Mouse (Mus musculus) stomach, embryonic 14.5 days (tissue): Measurements from ENCODE around the gene Ern1. TPM values are rescaled to one million over a fixed set of nuclear protein-coding genes. Genes with fewer than 3 reads are reported as not detected.

ENCODE experiments used
- ATAC-seq: fragments of 200-750 bp; cut with Nextera tagmentation; 2 replicates; pipeline ENCODE4 v1.8.0; 2017; ENCODE audit warnings: low read depth, moderate TSS enrichment; ENCODE audit not compliant: insufficient number of reproducible peaks, insufficient read depth, low FRiP score
- H3K27ac ChIP-seq: fragments of 300-500 bp; sonication (generic); 2 replicates; pipeline ENCODE4 v1.5.1; 2014; ENCODE audit warnings: mild to moderate bottlenecking, low read length, moderate library complexity, mixed read lengths
- H3K27me3 ChIP-seq: fragments of 300-500 bp; sonication (generic); 2 replicates; pipeline ENCODE4 v1.6.1; 2014; ENCODE audit warnings: low read length, control low read depth, mixed read lengths; ENCODE audit not compliant: control insufficient read depth, insufficient read depth
- H3K36me3 ChIP-seq: fragments of 300-500 bp; sonication (generic); 2 replicates; pipeline ENCODE4 v1.6.1; 2014; ENCODE audit warnings: mild to moderate bottlenecking, control low read depth, low read length, moderate library complexity, mixed read lengths; ENCODE audit not compliant: control insufficient read depth, insufficient read depth
- H3K4me1 ChIP-seq: fragments of 300-500 bp; sonication (generic); 2 replicates; pipeline ENCODE4 v1.6.1; 2014; ENCODE audit warnings: low read length, control low read depth, mixed read lengths; ENCODE audit not compliant: control insufficient read depth, insufficient read depth
- H3K4me2 ChIP-seq: fragments of 300-500 bp; sonication (generic); replicated peaks from 2 replicates; pipeline ENCODE4 v1.6.1; 2014; ENCODE audit warnings: low read depth, low read length, control low read depth
- H3K4me3 ChIP-seq: fragments of 300-500 bp; sonication (generic); 2 replicates; pipeline ENCODE4 v1.5.1; 2014; ENCODE audit warnings: low read depth, low read length, control low read depth
- H3K9ac ChIP-seq: fragments of 300-500 bp; sonication (generic); replicated peaks from 2 replicates; pipeline ENCODE4 v1.6.1; 2014; ENCODE audit warnings: low read depth, mild to moderate bottlenecking, control low read depth, low read length, moderate library complexity, mixed read lengths
- H3K9me3 ChIP-seq: fragments of 300-500 bp; sonication (generic); 2 replicates; pipeline ENCODE4 v1.6.1; 2016; ENCODE audit warnings: low read depth, low read length, control low read depth; ENCODE audit not compliant: control insufficient read depth
- WGBS: fragments of 180-500 bp; shearing (Covaris S2); extraction: QIAGEN DNeasy Blood & Tissue Kit; methylation state at CpG from one replicate; pipeline ENCODE4 v1.1.7; 2014; 5-methylcytosine and 5-hydroxymethylcytosine counted together
- polyA plus RNA-seq: library from polyadenylated mRNA; unstranded; fragments of >200 nt; fragmentation: Nextera tagmentation; extraction: Ambion mirVana; gene quantifications from 2 replicates; pipeline ENCODE4 v1.2.1, GENCODE M21; 2014

The Ern1 gene
- polyA plus RNA-seq, 1 experiment from 2014 or later = 7.6 TPM

- H3K4me1 ChIP-seq = no peaks in the 10 kb centered on the region
- no peak overlapping the region for H3K4me3 ChIP-seq
- no peaks in the 10 kb centered on the region; the same call in 1 of the 2 replicates for H3K36me3 ChIP-seq
- no peaks in the 10 kb centered on the region for H3K9me3 ChIP-seq
- H3K27ac ChIP-seq = no peak overlapping the region
- no peaks in the 10 kb centered on the region for H3K27me3 ChIP-seq
- H3K9ac ChIP-seq = no peak overlapping the region
- no peak overlapping the region for H3K4me2 ChIP-seq
- WGBS = 89% methylated on average over 14 of the region's 14 CpGs
- no peak for ATAC-seq
Observed at GRCm38 (mm10) chr11:106511236-106512005, 23.8 kb upstream of the Ern1 start.

- WGBS = 88% methylated on average over 7 of the region's 7 CpGs
- Histone ChIP-seq H3K9ac (no peak overlapping the region), H3K4me3 (no peak overlapping the region), H3K9me3 (no peaks in the 10 kb centered on the region), H3K36me3 (no peaks in the 10 kb centered on the region; the same call in 1 of the 2 replicates), H3K27me3 (no peaks in the 10 kb centered on the region), H3K4me1 (no peaks in the 10 kb centered on the region), H3K27ac (no peak overlapping the region), H3K4me2 (no peak overlapping the region)
- ATAC-seq = no peak
Observed at GRCm38 (mm10) chr11:106507638-106508037, 20.0 kb upstream of the Ern1 start.

GRCm38 (mm10) chr11:106506211-106506610, 18.6 kb upstream of the Ern1 start:
- 90% methylated on average over 6 of the region's 6 CpGs for WGBS
- no peaks in the 10 kb centered on the region; the same call in 1 of the 2 replicates for H3K36me3 ChIP-seq
- H3K4me2 ChIP-seq = no peak overlapping the region
- ATAC-seq = no peak
- no peak overlapping the region for H3K9ac ChIP-seq
- H3K9me3 ChIP-seq = no peaks in the 10 kb centered on the region
- H3K27me3 ChIP-seq = no peaks in the 10 kb centered on the region
- no peak overlapping the region for H3K4me3 ChIP-seq
- H3K4me1 ChIP-seq = no peaks in the 10 kb centered on the region
- H3K27ac ChIP-seq = no peak overlapping the region

- Histone ChIP-seq H3K4me3 (no peak overlapping the region), H3K4me1 (peaks cover 4% of the 10 kb centered on the region; the same call in 1 of the 2 replicates), H3K4me2 (no peak overlapping the region), H3K36me3 (no peaks in the 10 kb centered on the region), H3K27ac (no peak overlapping the region), H3K27me3 (no peaks in the 10 kb centered on the region), H3K9ac (no peak overlapping the region), H3K9me3 (no peaks in the 10 kb centered on the region)
- no peak for ATAC-seq
Observed at GRCm38 (mm10) chr11:106504129-106504528, 16.5 kb upstream of the Ern1 start.

GRCm38 (mm10) chr11:106503425-106503717, 15.7 kb upstream of the Ern1 start:
- no peak overlapping the region for H3K9ac ChIP-seq
- H3K27ac ChIP-seq = no peak overlapping the region
- H3K4me3 ChIP-seq = no peak overlapping the region
- no peaks in the 10 kb centered on the region for H3K27me3 ChIP-seq
- no peak for ATAC-seq
- peaks cover 4% of the 10 kb centered on the region; the same call in 1 of the 2 replicates for H3K4me1 ChIP-seq
- no peaks in the 10 kb centered on the region for H3K36me3 ChIP-seq
- no peak overlapping the region for H3K4me2 ChIP-seq
- 65% methylated on average over 4 of the region's 4 CpGs for WGBS
- H3K9me3 ChIP-seq = no peaks in the 10 kb centered on the region

- no peak overlapping the region for H3K4me3 ChIP-seq
Observed at GRCm38 (mm10) chr11:106502631-106503424, 15.2 kb upstream of the Ern1 start.

GRCm38 (mm10) chr11:106502159-106502505, 14.5 kb upstream of the Ern1 start:
- Histone ChIP-seq H3K4me3 (peak overlapping the region; percentile 97; the same call in 1 of the 2 replicates), H3K4me2 (peak overlapping the region; percentile 72; the same call in 1 of the 2 replicates)
- no peak for ATAC-seq

More at GRCm38 (mm10) chr11:106502631-106503424, 15.2 kb upstream of the Ern1 start:
- Histone ChIP-seq H3K9me3 (no peaks in the 10 kb centered on the region), H3K9ac (no peak overlapping the region), H3K4me1 (peaks cover 4% of the 10 kb centered on the region; the same call in 1 of the 2 replicates), H3K27me3 (no peaks in the 10 kb centered on the region), H3K4me2 (no peak overlapping the region), H3K36me3 (no peaks in the 10 kb centered on the region), H3K27ac (no peak overlapping the region)
- no peak for ATAC-seq
- WGBS = 60% methylated on average over 13 of the region's 13 CpGs

GRCm38 (mm10) chr11:106501308-106502158, 13.9 kb upstream of the Ern1 start:
- Histone ChIP-seq H3K4me3 (peak overlapping the region; percentile 97), H3K9me3 (no peaks in the 10 kb centered on the region), H3K4me1 (peaks cover 4% of the 10 kb centered on the region; the same call in 1 of the 2 replicates), H3K27me3 (no peaks in the 10 kb centered on the region), H3K27ac (peak overlapping the region; percentile 99), H3K9ac (peak overlapping the region; percentile 100), H3K36me3 (no peaks in the 10 kb centered on the region), H3K4me2 (peak overlapping the region; percentile 72)
- 1% methylated on average over 22 of the region's 22 CpGs for WGBS
- peak; percentile 50; the same call in 1 of the 2 replicates for ATAC-seq

More at GRCm38 (mm10) chr11:106502159-106502505, 14.5 kb upstream of the Ern1 start:
- peaks cover 4% of the 10 kb centered on the region; the same call in 1 of the 2 replicates for H3K4me1 ChIP-seq
- peak overlapping the region; percentile 99 for H3K27ac ChIP-seq
- no peaks in the 10 kb centered on the region for H3K36me3 ChIP-seq
- no peak overlapping the region for H3K9ac ChIP-seq
- H3K27me3 ChIP-seq = no peaks in the 10 kb centered on the region
- H3K9me3 ChIP-seq = no peaks in the 10 kb centered on the region
